Mouse (Mus musculus) testis, adult 2 months (tissue): ENCODE measurements around the gene Mtmr3.

ENCODE experiments used
- CTCF ChIP-seq: fragments of 200-500 bp; IDR thresholded peaks from 2 replicates; pipeline ENCODE4 v1.5.1; 2012; ENCODE audit warnings: low read depth, mild to moderate bottlenecking, inconsistent platforms, low read length, moderate library complexity; ENCODE audit not compliant: control insufficient read depth, insufficient read depth, insufficient replicate concordance
- POLR2A ChIP-seq: fragments of 200-500 bp; IDR thresholded peaks from 2 replicates; pipeline ENCODE4 v1.6.1; 2012; ENCODE audit warnings: low read depth, mild to moderate bottlenecking, inconsistent platforms, low read length, moderate library complexity; ENCODE audit not compliant: control insufficient read depth

DNA sequence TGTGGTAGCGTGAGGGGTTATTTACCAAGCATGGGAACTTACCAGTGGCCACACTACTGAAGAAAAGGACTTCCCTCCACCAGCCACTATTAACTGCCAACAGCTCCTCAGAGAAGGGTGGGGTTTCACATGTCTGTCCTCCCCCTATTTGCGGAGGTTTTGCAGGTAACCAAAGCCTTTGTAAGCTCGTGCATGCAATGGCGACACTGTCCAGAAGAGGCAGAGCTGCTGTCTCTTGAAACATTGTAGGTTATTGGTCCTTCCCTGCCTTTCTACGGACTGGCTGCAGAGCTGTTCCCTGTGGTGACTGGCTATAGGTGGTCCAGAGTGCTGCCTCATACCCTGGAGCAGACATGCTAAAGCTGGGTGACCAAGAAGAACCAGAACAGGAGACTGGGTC, 125.6 kb downstream of the Mtmr3 start:
- no peak for TF ChIP-seq POLR2A
- no peak for TF ChIP-seq CTCF
